Mouse (Mus musculus): Measurements from ENCODE around the gene Grap2.

GRCm38 (mm10) chr15:80576415-80576994 lies 4.1 kb downstream of the Grap2 start:
- no peak for TF ChIP-seq CTCF (IDR thresholded peaks at IDR 0.05; ENCODE audit: borderline replicate concordance, insufficient read depth, low read depth, low read length)
- no peak for TF ChIP-seq POLR2A (IDR thresholded peaks at IDR 0.05; ENCODE audit: borderline replicate concordance, insufficient read depth, low read length)
